Mouse (Mus musculus): ENCODE results near the gene Fabp3. TPM values are rescaled to one million over a fixed set of nuclear protein-coding genes. Genes with fewer than 3 reads are reported as not detected.

The Fabp3 gene
- total and polyA plus RNA-seq, 3 experiments = not detected

DNA sequence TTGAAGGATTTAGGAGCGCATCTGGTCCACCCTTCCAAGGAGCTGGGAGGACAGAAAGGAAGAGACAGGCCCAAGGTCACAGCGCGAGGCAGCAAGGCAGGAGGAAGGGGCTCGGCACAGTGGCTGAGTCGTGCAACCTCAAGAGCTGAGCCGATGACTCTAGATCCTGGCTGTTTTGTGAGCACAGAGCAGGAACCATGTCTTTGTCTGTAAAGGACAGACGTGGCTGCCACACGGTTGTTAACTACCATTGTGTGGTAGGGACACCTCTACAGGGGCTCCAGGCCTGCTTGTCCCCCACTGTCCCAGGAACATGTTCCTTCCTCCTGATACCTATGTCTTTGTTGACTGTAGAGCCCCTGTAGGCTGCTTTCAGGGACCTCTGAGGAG, 8.8 kb upstream of the Fabp3 start:
- Histone ChIP-seq H3K9me3 (replicated peaks) (no peaks in the 10 kb centered on the region), H3K4me3 (ENCODE audit: low read depth, low read length) (no peak overlapping the region), H3K27me3 (ENCODE audit: insufficient read depth, low read length) (peaks cover 7% of the 10 kb centered on the region), H3K36me3 (replicated peaks) (no peaks in the 10 kb centered on the region), H3K4me1 (ENCODE audit: insufficient read depth, low read depth, low read length) (peaks cover 73% of the 10 kb centered on the region)
- TF ChIP-seq GATA2 (IDR thresholded peaks at IDR 0.05; ENCODE audit: borderline replicate concordance, low read depth, low read length) (no peak), TAL1 (conservative IDR thresholded peaks at IDR 0.05; ENCODE audit: low read depth, low read length) (no peak), POLR2AphosphoS5 (IDR thresholded peaks at IDR 0.05; ENCODE audit: insufficient replicate concordance, low read depth, low read length) (no peak), GATA1 (IDR thresholded peaks at IDR 0.05; ENCODE audit: borderline replicate concordance, low read length) (no peak), CTCF (IDR thresholded peaks at IDR 0.05; ENCODE audit: low read depth, low read length) (no peak)
- ATAC-seq (ENCODE audit: extremely low read depth, insufficient number of reproducible peaks, low FRiP score, poor library complexity, severe bottlenecking) (no peak), DNase-seq (ENCODE audit: low spot score) (no peak)

DNA sequence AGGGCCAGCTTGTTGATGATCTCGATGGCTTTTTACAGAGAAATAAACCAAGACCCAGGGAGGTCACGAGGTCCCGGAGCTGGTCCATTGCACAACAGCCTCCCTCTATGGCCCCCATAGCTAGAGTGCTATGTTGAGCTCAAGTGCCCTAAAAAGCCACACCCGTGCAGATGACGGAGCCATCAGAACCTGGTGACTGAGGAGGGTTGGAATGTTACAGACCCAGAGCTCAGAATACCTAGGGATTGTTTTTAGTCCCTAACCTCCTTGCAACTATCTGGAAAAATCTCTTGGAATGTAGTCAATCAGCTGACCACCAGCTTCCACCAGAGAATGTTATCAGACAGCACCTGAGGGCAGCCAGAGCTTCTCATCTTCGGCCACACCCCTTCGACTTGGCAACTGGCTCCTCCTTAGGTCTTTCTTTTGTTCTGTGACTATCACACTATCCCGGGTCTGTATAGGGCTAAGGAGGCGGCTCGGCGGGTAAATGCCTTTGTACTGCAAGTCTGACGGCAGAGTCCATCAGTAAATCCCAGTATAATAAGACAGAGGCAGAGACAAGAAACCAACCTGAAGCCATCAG, 6.0 kb upstream of the Fabp3 start:
- DNase-seq (ENCODE audit: low spot score) (no peak), ATAC-seq (ENCODE audit: extremely low read depth, insufficient number of reproducible peaks, low FRiP score, poor library complexity, severe bottlenecking) (no peak)
- no peak overlapping the region for H3K4me3 ChIP-seq (ENCODE audit: low read depth, low read length)
- peaks cover 30% of the 10 kb centered on the region for H3K27me3 ChIP-seq (ENCODE audit: insufficient read depth, low read length)
- no peak for TF ChIP-seq GATA1 (IDR thresholded peaks at IDR 0.05; ENCODE audit: borderline replicate concordance, low read length)
- no peak for TF ChIP-seq GATA2 (IDR thresholded peaks at IDR 0.05; ENCODE audit: borderline replicate concordance, low read depth, low read length)
- TF ChIP-seq CTCF (IDR thresholded peaks at IDR 0.05; ENCODE audit: low read depth, low read length) = no peak
- no peak for TF ChIP-seq TAL1 (conservative IDR thresholded peaks at IDR 0.05; ENCODE audit: low read depth, low read length)
- no peak for TF ChIP-seq POLR2AphosphoS5 (IDR thresholded peaks at IDR 0.05; ENCODE audit: insufficient replicate concordance, low read depth, low read length)
- H3K36me3 ChIP-seq (replicated peaks) = no peaks in the 10 kb centered on the region
- peaks cover 57% of the 10 kb centered on the region for H3K4me1 ChIP-seq (ENCODE audit: insufficient read depth, low read depth, low read length)
- no peaks in the 10 kb centered on the region for H3K9me3 ChIP-seq (replicated peaks)

DNA sequence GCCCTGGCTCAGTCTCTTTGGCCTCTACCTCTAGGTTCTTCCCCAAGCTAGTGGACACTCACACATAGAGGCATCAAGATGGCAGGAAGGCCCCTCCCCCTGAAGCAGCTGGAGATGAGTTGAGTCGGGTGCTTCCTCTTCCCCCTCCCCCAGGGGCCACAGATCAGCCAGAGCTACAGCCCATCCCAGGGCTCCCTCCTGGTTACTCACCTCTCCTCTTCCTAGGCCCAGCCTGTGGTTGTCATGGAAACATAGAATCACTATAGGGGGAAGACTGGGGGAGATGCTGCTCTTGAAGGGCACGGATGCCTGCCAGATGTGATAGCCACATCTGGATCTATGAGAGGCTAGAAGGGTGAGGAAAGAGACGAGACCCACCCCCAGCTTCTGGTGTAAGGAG, 3.6 kb upstream of the Fabp3 start:
- no peaks in the 10 kb centered on the region for H3K36me3 ChIP-seq (replicated peaks)
- ATAC-seq (ENCODE audit: extremely low read depth, insufficient number of reproducible peaks, low FRiP score, poor library complexity, severe bottlenecking) = no peak
- H3K4me3 ChIP-seq (ENCODE audit: low read depth, low read length) = no peak overlapping the region
- no peak for TF ChIP-seq TAL1 (conservative IDR thresholded peaks at IDR 0.05; ENCODE audit: low read depth, low read length)
- no peak for TF ChIP-seq CTCF (IDR thresholded peaks at IDR 0.05; ENCODE audit: low read depth, low read length)
- TF ChIP-seq GATA2 (IDR thresholded peaks at IDR 0.05; ENCODE audit: borderline replicate concordance, low read depth, low read length) = no peak
- TF ChIP-seq POLR2AphosphoS5 (IDR thresholded peaks at IDR 0.05; ENCODE audit: insufficient replicate concordance, low read depth, low read length) = no peak
- no peak for TF ChIP-seq GATA1 (IDR thresholded peaks at IDR 0.05; ENCODE audit: borderline replicate concordance, low read length)
- no peaks in the 10 kb centered on the region for H3K9me3 ChIP-seq (replicated peaks)
- peaks cover 35% of the 10 kb centered on the region for H3K4me1 ChIP-seq (ENCODE audit: insufficient read depth, low read depth, low read length)
- DNase-seq (ENCODE audit: low spot score) = no peak
- H3K27me3 ChIP-seq (ENCODE audit: insufficient read depth, low read length) = peaks cover 51% of the 10 kb centered on the region

DNA sequence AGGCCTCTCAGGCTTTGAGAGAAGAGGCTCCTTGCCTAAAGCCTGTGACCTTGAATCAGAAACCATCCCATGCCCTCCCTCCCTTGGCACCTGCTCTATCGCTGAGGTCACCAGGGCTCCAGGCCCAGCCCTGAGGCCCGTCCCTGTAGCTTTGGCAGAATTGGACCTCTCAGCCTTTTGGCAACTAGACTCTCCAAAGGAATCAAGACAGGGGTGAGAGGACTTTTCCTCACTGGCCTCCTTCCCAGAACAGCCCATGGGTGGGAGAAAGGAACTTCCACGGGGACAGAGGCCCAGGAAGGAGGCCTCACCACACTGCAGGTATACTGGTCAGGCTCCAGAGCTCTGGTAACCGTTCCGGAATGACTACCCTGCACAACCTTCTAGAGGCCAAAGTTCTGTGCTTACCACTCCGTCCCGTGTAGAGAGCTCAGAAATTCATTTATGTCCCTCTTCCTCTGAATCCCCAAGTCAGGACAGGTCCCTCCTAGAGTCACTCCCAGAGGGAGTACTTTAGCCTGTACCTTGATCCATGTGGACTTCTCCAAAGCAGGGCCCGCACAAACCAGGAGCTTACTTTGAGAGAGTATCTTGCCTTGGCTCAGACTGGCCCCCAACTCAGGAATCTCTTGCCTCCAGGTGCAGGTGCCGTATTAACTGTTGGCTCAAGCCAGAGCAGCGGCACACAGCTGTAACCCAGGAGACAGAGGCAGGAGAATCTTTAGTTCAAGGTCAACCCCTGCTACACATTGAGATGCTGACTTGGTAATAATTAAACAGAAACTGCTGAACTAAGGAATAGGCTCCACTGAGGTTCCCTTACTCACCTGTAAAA, 1.4 kb upstream of the Fabp3 start:
- DNase-seq (ENCODE audit: low spot score) = no peak
- no peak overlapping the region for H3K4me3 ChIP-seq (ENCODE audit: low read depth, low read length)
- H3K36me3 ChIP-seq (replicated peaks) = no peaks in the 10 kb centered on the region
- peaks cover 23% of the 10 kb centered on the region for H3K4me1 ChIP-seq (ENCODE audit: insufficient read depth, low read depth, low read length)
- H3K9me3 ChIP-seq (replicated peaks) = no peaks in the 10 kb centered on the region
- peaks cover 58% of the 10 kb centered on the region for H3K27me3 ChIP-seq (ENCODE audit: insufficient read depth, low read length)
- no peak for ATAC-seq (ENCODE audit: extremely low read depth, insufficient number of reproducible peaks, low FRiP score, poor library complexity, severe bottlenecking)
- TF ChIP-seq GATA2 (IDR thresholded peaks at IDR 0.05; ENCODE audit: borderline replicate concordance, low read depth, low read length) (no peak), TAL1 (conservative IDR thresholded peaks at IDR 0.05; ENCODE audit: low read depth, low read length) (no peak), POLR2AphosphoS5 (IDR thresholded peaks at IDR 0.05; ENCODE audit: insufficient replicate concordance, low read depth, low read length) (no peak), GATA1 (IDR thresholded peaks at IDR 0.05; ENCODE audit: borderline replicate concordance, low read length) (no peak), CTCF (IDR thresholded peaks at IDR 0.05; ENCODE audit: low read depth, low read length) (no peak)

DNA sequence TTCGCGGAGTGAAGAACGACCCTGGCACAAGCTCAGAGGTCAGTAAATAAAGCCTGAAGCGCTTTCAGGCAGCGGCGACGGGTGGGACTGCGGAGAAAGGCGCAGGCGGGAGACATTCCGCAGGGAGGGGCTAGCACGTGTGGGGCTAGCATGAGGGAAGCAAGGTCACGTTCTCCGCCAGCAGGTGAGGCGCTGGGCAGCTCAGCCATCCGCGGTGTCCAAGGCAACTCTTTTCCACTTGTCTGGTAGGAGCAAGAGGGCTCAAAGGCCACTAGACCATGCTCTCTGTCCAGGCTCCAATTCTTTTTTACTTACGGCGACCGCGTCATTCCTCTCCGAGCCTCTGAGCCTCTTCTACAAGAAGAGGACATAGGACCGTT, 554 bp upstream of the Fabp3 start:
- Histone ChIP-seq H3K9me3 (replicated peaks) (no peaks in the 10 kb centered on the region), H3K36me3 (replicated peaks) (peaks cover 4% of the 10 kb centered on the region), H3K27me3 (ENCODE audit: insufficient read depth, low read length) (peaks cover 58% of the 10 kb centered on the region), H3K4me1 (ENCODE audit: insufficient read depth, low read depth, low read length) (peaks cover 15% of the 10 kb centered on the region), H3K4me3 (ENCODE audit: low read depth, low read length) (no peak overlapping the region)
- DNase-seq (ENCODE audit: low spot score) (no peak), ATAC-seq (ENCODE audit: extremely low read depth, insufficient number of reproducible peaks, low FRiP score, poor library complexity, severe bottlenecking) (no peak)
- TF ChIP-seq TAL1 (conservative IDR thresholded peaks at IDR 0.05; ENCODE audit: low read depth, low read length) (no peak), GATA1 (IDR thresholded peaks at IDR 0.05; ENCODE audit: borderline replicate concordance, low read length) (no peak), GATA2 (IDR thresholded peaks at IDR 0.05; ENCODE audit: borderline replicate concordance, low read depth, low read length) (no peak), POLR2AphosphoS5 (IDR thresholded peaks at IDR 0.05; ENCODE audit: insufficient replicate concordance, low read depth, low read length) (no peak), CTCF (IDR thresholded peaks at IDR 0.05; ENCODE audit: low read depth, low read length) (no peak)

DNA sequence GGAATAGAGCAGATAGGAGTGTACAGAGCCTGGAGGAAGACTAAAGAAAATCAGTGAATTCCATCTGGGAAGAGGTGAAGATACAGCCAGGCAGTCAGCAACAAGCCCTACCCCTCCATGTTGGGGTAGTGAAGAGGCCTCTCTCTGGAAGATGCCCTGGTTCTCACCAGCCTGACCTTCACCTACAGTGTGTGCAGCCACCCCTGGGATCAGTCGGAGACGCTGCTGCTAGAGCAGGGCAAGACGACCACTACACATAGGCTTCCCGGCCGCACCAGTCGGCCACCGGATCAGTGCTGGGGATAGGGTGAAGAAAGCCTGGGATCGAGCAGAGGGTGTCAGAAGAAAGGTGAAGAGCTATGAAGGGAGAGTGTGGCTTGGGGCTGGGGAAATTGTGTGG, 859 bp downstream of the Fabp3 start:
- peaks cover 10% of the 10 kb centered on the region for H3K4me1 ChIP-seq (ENCODE audit: insufficient read depth, low read depth, low read length)
- TF ChIP-seq GATA1 (IDR thresholded peaks at IDR 0.05; ENCODE audit: borderline replicate concordance, low read length) = no peak
- no peak for TF ChIP-seq CTCF (IDR thresholded peaks at IDR 0.05; ENCODE audit: low read depth, low read length)
- ATAC-seq (ENCODE audit: extremely low read depth, insufficient number of reproducible peaks, low FRiP score, poor library complexity, severe bottlenecking) (no peak), DNase-seq (ENCODE audit: low spot score) (no peak)
- H3K4me3 ChIP-seq (ENCODE audit: low read depth, low read length) = no peak overlapping the region
- peaks cover 54% of the 10 kb centered on the region for H3K27me3 ChIP-seq (ENCODE audit: insufficient read depth, low read length)
- no peaks in the 10 kb centered on the region for H3K9me3 ChIP-seq (replicated peaks)
- peaks cover 16% of the 10 kb centered on the region for H3K36me3 ChIP-seq (replicated peaks)

Measured in G1E (cell line).